Mouse (Mus musculus) 3T3-L1 (cell line): ENCODE data around the gene Unc13c.

Experiments used
- DNase-seq: peaks from one replicate; pipeline ENCODE4 v3.0.0-alpha.2; 2015; ENCODE audit warnings: low read depth, low spot score

The Unc13c gene

GRCm38 (mm10) chr9:73968641-73969121 is at the start of gene Unc13c:
Gene Unc13c, minus strand, starts transcription at chr9:73968966.
- no peak for DNase-seq

DNA sequence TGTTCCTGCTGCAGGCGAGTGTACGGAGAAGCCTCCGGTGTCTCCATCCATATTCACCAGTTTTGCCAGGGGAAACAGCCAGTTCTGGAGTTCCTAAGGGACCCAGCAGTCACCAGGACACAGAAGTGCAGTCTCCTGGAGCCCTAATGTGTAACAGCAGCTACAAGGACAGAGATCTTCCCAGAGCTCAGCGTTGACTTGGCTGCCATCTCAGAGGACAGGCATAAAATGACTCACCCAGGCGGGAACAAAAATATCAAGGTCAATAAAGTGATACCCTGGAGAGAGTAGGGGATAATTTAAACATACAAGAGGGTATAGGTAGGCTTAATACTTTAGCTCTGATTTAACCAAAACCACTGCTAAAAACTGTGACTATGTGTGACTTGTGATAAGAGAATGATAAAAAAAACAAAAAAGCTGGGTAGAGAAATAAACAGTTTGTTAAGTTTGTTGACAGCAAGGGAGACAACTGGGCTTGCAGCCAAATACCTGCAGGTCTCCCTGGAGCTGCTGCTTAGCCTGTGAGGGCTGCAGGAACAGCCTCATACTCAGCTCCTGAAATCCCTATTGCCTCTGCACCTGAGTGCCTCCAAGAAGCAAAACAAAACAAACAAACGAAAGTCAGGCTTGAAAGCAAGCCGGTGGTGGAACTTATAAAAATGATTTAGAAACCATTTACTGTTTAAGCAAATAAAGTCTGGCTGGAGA is 39.4 kb upstream of the Unc13c start:
- DNase-seq = no peak

DNA sequence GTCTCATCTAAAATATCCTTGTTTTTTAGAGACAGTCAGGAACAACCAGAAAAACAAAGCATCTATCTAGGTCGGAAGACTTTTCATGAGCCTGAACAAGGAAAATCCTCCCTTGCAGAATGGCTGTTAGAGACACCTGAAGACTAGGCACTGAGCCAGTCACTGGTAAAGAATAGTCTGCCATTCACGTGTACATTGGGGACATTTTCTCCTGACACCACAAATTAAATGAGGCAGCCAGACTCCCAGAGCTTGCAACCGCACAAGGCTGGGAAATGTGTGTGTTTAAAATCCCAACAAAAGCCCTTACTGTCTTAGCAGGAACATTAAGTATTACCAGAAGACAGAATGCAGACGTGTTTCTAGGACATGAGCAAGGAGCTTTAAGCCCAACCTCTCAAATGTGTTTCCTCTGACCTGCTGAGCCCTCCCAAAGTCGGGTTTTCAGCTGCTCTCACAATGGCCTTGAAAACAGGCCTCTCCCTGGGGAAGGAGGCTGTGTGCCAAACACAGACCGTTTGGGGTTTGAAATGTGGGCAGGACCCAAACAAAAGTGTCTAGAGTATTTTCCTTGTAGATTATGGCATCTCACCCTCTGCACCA is 33.7 kb upstream of the Unc13c start:
- DNase-seq = no peak

GRCm38 (mm10) chr9:73988096-73988495 is 19.3 kb upstream of the Unc13c start:
- no peak for DNase-seq

- DNase-seq = no peak
Measured at GRCm38 (mm10) chr9:73987236-73987635, 18.5 kb upstream of the Unc13c start.

DNA sequence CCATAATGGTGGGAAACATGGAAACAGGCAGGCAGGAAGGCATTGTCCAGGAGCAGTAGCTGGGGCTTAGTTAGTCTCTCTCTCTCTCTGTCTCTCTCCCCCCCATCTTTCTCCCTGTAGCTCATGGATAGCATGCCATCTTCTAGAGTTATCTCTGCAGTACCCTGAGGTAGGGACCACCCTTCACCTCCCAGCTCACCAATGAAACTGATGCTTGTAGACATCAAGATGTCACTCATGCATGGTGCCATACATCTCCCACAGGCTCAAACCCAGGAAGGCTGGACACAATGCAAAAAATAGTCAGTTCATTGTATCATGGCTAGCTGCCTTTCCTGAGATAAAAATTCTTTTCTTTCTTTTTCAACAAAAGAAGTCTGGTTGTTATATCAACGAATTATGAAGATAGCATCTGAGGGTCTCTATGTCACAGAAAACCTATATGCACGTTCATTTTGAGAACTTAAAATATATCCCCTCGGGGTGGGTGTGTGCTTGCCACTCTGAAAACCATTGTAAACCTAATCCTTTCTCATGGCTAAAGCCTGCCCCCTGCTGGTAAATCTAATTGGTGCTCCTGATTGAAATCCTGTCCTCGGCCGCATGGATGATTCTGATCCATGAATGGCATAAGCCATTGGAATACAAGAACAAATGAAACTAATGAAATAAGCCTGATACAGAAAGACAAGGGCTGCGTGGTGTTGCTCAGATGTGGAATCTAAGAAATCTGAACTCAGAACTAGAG is 14.0 kb upstream of the Unc13c start:
- peak; percentile 85 for DNase-seq

DNA sequence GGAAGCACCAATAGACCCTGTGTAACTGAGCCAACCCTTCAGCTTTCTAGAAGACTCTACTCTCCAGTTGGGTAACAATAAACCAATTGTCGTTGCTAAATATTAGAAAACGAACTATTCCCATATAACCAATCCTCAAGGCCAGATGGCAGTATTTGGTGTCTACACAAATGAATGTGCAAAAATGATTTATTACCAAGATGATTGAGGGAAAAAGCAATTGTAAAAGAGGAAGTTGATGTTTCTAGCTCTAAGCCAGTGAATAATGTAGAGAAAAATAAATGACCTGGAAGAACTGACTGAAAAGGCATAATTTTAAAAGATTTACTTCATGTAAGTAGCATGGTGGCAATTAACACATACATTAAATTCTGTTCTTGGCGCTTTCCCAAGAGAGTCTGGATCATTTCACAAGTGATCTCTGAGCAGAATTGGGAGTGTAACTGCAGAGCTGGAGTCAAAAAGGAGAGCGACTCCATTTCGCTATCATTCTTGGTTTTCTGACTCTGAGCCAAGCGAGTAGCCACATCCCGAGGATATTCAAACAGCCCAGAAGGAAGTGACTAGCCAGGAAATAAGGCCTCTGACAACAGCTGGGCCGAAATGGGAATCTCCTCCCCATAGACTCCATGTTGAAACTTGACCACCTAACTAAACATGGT is 3.7 kb upstream of the Unc13c start:
- peak; percentile 7 for DNase-seq

- DNase-seq = no peak
Measured at GRCm38 (mm10) chr9:73970717-73971116, 2.0 kb upstream of the Unc13c start.

DNA sequence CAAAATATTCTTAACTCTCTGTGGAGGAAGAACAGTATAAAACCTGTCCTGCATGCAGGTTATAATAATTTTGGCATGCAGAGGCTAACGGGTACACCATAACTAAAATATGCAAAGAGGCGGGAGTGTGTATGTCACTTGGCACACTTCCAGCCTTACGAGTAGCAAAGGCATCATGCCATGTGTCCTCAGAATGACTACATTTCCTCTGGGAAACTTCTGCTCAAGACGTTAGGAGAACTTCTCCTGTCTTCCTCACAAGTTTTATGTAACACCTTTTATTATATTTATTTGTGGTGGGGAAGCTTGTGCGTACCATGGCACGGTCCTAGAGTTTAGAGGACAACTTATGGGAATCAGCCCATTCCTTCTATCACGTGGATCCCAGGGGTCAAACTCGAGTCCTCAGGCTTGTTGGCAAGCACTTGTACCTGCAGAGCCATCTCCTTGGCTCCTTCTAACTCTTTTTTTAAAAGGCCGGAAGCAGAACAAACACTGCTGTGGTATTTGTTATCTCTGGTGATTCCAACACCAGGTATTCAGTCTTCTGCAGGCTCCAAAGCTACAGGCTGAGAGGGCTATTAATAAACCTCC is 3.3 kb downstream of the Unc13c start:
- DNase-seq = peak; percentile 38

GRCm38 (mm10) chr9:73962471-73962870 is 6.3 kb downstream of the Unc13c start:
- no peak for DNase-seq

- DNase-seq = peak; percentile 93
Measured at GRCm38 (mm10) chr9:73952331-73952730, 16.4 kb downstream of the Unc13c start.

- DNase-seq = no peak
Measured at GRCm38 (mm10) chr9:73951586-73951985, 17.2 kb downstream of the Unc13c start.

GRCm38 (mm10) chr9:73934844-73935243 is 33.9 kb downstream of the Unc13c start:
- DNase-seq = no peak

GRCm38 (mm10) chr9:73931988-73932387 is 36.8 kb downstream of the Unc13c start:
- DNase-seq = no peak

DNA sequence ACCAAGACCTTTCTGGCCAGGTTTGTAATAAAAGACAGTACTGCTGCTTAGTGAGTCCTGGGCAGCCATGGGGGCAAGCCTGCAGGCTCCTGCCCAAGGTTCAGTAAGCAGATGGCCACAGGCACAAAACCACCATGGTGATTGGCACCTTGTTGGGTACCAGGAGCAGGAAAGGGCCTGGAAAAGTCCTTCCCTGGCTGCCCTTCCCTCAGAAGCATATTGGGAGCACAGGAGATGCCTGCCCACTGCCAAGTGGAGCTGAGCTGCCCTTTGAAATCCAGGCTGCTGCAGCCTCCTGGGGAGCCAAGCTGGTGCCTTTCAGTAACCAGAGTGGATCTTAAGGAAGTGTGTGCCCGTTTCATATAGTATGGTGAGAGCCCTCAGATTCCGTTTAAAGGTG is 41.5 kb downstream of the Unc13c start:
- no peak for DNase-seq

DNA sequence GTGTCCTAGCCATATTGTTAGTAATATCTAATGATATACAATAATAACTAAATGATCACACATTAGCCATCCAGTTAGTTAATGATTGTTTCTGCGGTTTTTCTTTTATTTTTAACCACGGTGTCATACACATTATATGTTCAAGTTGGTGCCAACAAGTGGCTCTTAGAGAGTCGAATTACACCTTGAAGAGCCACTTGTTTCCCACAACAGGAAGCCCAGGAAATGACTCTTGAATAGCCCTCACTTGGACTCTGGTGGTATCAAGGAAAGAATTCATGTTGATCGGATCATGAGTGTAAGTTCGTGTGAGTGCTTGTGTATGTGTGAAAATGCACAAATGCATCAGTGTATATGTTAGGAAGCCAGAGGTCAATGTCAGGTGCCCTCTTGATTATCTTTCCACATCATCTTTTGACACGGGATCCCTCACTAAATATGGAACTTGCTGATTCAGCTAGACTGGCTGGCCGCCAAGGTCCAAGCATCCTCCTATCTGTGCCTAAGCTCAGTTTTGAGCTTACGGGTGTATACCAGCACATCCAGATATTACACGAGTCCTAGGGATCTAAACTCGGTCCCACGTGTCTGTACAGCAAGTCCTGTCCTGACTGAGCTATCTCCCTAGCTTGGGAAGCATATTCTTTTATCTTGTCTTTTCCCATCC is 46.2 kb downstream of the Unc13c start:
- no peak for DNase-seq

- peak; percentile 97 for DNase-seq
Measured at GRCm38 (mm10) chr9:73905959-73906358, 62.8 kb downstream of the Unc13c start.

GRCm38 (mm10) chr9:73898516-73898915 is 70.2 kb downstream of the Unc13c start:
- peak; percentile 67 for DNase-seq

- DNase-seq = peak; percentile 48
Measured at GRCm38 (mm10) chr9:73896210-73896609, 72.6 kb downstream of the Unc13c start.

- no peak for DNase-seq
Measured at GRCm38 (mm10) chr9:73883587-73883986, 85.2 kb downstream of the Unc13c start.

DNA sequence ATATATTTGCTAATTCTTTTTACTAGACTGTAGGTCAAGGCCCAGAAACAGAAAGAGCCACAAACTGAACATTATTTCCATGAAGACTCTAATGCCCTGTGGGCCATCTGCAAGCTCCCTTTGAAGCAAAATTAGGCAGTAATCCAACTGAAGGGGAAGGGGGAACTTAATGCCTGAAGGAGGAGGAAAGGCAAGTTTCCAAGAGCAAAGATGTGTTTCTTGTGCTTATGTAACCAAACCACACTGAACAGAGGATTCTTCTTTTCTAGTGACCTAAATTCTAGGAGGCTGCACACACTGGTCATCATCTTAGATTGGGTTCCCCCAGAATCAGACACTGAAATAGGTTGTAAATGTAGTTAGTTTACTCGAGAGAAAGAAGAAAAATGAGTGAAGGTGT is 85.6 kb downstream of the Unc13c start:
- peak; percentile 30 for DNase-seq
